Mouse (Mus musculus) MEL-GATA-1-ER (cell line): ENCODE data around the gene Spef1.

ENCODE experiments used
- DNase-seq: peaks from one replicate; pipeline ENCODE4 v3.0.0-alpha.2; 2012; ENCODE audit warnings: low read depth; ENCODE audit errors: extremely low read depth

Gene Spef1

DNA sequence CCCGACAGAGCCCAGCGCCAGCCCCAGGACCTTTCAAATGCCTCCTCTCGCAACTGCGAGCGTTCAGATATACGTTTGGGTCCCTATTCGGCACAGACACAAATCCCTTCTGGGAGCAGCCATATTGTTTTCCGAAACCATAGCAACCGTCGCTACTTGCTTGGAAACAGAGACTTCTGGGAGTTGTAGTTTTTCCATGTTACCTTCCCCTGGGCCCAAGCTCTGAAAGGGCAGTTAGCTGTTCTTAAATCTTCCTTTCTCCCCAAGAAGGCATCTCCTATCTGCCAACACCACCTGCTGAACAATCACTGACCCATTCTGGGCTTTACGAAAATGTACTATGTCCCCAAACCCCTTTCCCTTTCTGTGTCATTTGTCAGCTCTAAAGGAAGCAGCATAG lies 12.4 kb downstream of the Spef1 start:
- peak; percentile 78 for DNase-seq

DNA sequence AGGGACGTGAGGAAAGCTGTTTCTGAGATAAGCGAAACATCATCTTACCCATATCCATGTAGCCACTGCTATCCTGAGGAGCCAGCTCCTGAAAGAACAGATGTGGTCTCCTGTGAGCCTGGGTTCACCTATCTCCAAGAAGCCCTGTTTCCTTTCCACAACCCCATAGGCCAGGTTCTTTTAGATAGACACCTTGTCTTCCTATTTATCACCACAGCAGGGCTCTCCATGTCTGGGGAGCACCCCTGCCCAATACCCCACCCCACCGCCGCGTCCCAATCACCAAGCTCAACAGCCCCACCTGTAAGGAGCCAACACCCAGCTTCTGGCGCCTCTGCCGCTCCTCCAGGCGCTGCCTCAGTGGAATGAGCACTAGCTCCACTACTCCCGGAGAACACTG lies 14.8 kb downstream of the Spef1 start:
- DNase-seq: no peak

DNA sequence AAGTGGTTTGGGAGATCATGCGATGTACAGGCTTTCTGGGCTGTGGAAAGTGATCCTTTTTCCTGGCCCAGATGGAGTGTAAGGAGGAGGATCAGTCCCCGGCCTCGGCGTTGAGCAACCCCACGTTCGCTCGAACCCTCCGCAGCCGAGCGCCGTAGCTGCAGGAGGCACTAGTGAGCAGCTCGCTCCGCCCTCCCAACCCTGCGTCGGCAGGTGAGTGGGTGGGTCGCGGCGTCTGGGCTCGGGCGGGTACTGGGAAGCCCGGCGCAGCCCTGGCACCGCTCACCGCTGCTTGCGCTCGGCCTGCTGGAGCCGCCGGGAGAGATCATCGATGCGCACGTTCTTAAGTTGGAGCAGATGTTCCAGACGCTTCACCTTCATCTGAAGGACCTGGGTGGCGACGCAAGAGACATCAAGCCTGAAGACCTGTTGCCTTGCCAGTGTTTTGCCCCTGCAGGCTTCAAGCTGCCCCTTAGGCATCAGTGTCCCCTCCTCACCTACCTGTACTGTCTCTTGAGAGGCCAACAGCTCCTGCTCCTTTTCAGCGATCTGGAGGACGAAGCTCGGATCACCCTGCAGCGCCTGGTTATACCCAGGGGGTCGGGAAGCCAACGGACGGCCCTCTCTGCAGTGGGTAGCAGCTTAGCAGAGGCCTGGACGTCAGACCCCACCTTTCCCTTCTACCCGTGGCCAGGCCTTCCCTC lies 15.5 kb downstream of the Spef1 start:
- no peak for DNase-seq

DNA sequence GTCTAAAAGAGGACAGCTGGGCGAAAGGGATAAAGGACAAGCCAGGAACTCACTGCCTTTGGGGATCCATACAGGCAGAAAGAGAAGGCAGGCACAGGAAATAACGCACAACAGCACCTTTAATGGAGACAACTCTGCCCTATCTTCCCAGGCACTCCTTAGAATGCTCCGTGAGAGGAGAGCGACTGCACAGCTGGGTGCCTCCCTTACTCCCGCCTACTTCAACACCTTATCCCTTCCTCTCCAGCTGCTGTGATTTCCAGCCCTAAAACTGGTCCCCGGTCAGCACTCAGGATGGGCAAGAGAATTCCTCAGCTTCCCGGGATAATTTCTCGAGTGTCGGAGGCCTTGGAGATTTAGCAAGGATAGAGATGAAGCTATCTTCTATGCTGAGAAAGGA lies 16.1 kb downstream of the Spef1 start:
- no peak for DNase-seq

DNA sequence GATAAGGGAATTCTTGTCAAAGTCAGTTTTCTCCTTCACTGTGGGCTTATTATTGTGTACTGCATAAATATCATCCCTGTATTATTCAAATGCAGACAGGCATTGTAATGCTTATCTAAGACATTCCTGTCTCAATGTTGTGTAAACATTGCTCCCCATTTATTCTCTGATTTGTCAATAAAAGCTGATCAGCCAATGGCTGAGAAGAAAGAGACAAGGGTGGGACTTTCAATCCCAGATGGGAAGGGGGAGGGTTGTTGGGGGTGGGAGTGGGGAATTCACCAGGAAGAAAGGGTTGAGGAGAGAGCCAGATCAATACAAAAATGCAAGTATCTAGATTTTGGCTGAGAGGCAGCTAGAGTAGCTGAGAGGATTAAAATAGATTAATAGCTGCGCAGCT lies 18.2 kb downstream of the Spef1 start:
- DNase-seq: no peak

DNA sequence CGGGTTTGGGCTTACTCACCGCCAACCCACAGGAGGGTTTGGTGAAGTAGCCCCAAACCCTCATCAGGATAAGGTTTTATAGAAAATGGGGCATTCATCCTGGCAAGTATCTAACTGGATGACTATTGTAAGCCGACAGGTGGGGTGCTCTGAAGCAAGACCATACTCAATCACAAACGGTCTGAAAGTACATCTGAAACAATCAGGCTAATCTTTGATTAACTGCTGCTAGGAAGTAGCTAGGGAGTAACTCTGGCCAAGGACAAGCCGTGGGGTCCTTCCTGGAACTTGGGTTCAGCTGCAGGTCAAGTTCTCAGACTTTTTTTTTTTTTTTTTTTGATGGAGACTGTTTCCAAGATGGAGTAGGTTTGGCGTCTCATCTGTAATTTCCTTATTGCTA lies 19.1 kb downstream of the Spef1 start:
- no peak for DNase-seq

DNA sequence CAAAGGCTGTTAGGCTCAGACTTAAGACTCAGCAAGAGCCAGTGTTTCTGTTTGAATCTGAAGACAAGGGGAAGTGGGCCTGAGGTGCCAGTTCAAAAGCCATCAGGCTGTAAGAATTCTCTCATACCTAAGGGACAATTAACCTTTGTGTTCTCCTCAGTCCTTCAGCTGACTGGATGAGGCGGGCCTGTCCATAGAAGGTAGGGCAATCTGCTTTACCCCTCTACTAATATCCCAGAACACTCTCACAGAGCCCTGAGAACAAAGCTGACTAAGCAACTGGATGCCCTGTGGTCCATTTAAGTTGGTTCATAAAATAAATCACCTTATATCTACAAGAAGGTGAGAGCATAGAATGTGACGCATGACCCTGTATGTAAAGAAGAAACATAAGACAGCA lies 20.9 kb downstream of the Spef1 start:
- DNase-seq: no peak

DNA sequence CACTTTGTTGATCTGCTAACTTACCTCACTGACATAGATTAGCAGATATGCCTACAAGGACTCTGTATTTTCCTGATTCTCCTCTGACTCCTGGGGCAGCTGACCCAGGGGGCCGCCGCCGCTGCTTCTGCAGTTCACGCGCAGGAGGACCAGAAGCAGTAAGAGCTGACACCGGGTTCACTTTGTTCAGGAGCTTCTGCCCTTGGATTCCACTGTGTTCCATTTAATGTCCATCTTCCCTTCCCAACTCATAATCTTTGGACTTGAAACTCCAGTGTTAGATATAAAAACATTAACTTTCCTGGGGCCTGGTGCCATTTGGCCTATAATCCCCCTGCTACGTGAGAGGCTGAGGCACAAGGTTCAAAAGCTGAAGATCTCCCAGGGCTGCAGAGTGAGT lies 23.2 kb downstream of the Spef1 start:
- no peak for DNase-seq

DNA sequence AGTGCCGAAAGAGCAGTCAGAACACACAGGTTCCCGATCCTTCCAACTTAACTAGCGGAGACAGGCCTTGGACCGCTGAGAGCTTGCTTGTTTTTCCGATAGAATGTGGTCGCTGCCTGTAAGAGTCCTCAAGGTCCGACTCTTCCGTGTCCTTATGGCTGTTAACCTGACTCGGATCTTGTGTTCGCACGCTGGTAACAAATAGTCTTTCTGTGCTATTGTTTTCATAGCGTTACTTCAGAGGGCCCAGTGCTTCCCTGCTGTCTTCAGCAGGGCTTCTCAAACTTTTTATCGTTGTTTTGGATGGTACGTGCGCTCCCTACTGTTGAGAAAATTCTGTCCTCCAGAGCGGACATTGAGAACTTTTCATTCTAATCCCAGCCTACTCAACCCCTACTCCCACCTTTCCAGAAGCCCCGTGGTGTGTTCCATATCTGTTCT lies 26.4 kb downstream of the Spef1 start:
- peak; percentile 39 for DNase-seq

DNA sequence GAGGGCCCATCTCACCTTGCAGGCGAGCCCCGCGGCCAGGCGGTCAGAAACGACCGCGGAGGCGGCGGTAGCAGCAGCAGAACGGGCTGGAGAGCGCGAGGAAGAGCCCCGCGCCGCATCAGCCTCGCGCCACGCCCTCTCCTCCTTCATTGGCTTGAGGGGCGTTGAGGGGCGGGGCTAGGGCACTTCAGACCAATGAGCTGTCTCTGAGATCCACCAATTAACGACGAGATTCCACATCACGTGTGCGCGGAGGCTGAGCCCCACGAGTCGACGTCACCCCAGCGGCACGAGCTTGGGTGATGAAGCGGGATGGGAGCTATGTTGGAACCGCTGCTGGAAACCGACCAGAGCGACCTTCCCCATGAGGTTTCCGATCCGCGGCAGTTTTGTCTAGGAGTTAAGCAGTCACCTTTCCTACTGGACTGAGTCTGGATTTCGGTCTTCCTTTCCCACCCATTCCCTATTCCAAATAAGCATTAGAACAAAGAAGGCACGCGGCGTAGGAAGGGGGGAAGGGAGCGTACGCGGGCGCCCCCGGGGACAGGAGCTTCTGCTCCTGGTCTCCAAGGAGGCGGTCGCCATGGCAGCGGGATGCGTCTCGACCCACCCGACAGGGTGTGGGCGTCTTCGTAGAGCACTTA lies 27.0 kb downstream of the Spef1 start, which contains the start of gene 1700037H04Rik:
1700037H04Rik (minus strand) TSS at position 144 of the 644 bp plus-strand sequence.
- DNase-seq: peak; percentile 93

DNA sequence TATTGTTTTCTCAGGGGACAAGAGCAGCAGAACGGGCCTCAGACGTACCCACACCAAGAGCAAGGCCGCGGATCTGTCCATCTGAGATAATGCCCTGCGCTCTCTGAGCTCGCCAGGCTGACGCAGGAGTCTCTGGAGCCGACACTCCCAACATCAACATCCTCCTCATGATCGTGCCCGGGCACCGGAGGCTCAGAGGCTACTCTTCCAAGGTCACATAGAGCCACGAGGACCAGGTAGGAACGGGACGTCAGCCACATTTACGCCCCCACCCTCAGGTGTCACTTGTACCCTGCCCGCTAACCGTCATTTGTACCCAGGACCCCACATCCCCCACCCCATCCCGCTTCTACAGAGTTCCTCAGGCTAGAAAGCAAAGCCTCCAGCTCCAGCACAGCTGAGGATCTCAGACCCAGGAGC lies 27.6 kb downstream of the Spef1 start:
- DNase-seq: no peak

DNA sequence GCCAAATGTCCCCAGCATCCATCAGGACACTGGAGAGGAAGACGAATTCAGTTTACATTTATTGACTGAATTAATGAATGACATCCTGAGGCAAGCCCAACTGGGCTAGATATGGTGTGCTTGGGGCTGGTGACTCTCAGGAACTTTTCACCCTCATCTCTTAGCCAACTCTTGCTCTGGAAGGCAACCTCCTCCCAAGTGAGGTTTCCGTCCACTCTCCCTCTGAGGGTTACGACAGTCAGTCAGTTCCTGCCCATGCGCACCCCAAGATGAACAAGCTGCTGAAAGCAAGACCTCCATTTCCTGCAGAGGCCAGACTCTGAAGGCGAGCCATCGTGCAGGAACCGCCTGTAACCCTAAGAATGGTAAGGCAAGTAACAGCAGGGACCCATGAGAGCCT lies 30.1 kb downstream of the Spef1 start:
- no peak for DNase-seq

DNA sequence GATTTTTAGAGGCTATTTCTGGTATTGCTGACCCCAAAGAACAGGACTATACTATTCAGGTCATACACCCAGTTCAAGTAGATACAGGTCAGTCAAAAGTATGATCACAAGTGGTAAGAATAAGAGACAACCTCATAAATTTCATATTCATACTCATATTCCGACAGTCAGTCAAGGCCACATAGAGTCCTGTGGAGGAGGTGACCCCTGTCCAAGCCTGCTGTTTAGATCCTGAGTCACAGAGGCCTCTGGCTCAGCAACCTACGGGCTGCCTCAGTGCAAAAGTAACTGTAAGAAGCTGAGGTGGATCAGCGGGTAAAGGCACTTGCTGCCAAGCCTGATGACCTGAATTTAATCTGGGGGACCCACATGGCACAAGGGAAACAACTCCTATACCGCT lies 33.0 kb downstream of the Spef1 start:
- no peak for DNase-seq

DNA sequence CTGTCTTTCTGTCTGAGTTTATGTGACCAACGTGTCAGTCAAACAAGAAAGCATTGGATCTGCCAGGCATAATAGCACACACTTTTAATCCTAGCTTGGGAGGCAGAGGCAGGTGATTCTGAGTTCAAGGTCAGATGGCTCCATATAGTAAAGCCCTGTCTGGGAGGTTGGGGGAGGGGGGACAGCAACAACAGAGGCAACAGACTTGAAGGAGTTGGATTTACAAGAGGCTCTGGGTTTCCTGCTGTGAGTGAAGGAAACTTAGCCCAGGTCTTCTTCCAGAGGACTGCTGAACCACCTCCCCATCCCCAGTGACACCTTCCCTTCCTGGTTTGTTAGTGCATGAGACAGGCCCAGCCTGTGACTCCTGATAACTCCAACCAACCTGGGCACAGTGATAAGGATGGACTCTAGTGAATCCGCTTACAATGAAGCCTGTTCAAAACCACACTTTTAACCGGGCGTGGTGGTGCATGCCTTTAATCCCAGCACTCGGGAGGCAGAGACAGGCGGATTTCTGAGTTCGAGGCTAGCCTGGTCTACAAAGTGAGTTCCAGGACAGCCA lies 34.8 kb downstream of the Spef1 start:
- no peak for DNase-seq

DNA sequence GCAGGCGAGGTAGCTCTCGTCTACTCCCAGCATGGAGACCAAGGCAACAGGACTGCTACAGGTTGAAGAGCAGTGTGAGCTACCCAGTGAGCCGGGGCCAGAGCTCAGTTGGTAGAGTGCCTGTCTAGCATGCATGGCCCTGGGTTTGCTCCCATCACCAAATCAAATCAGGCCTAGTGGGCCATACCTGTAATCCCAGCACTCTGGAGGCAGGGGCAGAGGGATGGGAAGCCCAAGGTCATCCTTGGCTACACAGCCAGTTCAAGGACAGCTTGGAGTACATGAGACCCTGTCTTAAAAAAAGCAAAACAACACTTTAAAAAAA lies 37.9 kb downstream of the Spef1 start:
- no peak for DNase-seq

DNA sequence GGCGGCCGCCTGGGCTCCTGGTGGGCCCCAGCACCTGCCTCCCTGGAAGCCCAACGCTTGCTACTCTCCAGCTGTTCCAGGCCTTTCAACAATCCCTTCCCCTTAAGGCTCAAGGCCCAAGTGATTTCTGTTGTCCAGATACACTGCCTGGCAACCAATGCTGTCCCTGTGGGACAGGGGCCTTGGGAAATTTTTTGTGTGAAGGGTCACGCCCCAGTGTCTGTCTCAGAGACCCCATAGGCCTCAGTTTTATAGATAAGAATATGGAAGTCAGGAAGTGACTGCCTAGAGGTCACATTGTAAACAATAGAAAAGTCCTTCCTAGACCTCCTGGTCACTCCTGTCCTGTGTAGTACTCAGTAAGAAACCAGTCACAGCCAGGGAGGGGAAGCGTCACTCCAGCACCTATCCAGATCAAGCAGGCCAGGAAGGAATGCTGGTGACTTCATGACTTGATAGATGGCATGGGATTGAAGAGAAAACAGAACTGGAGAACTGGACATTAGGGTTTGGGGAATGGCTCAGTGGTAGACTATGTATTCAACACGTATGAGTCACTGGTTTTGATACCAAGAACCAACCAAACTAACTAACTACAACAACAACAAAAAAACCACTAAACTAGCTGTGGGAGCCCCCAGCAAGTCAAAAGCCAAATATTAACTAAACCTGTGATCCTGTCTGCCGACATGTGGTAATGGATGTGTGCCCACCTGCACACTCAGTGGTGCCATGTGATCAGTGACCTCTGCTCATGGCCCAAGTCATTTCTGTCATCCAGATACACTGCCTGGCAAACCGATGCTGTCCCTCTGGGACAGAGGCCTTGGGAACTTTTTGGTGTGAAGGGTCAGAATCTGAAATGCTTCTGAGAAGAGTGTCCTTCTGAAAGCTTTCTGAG lies 38.5 kb downstream of the Spef1 start:
- no peak for DNase-seq

DNA sequence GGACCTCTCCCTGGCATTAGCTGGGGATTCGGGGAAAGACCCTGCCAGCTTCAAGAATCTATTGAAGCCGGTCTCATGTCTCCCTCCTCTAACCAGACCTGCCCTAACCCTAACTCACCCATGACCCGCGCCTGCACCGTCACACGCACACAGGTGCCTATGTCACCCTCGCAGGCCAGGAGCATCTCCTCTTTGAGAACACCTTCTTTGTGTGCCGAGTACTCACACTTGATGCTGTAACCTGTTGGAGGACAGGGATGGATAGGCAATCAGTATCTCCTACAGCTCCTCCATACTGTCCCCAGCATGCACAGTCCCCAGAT lies 40.1 kb downstream of the Spef1 start:
- DNase-seq: no peak

DNA sequence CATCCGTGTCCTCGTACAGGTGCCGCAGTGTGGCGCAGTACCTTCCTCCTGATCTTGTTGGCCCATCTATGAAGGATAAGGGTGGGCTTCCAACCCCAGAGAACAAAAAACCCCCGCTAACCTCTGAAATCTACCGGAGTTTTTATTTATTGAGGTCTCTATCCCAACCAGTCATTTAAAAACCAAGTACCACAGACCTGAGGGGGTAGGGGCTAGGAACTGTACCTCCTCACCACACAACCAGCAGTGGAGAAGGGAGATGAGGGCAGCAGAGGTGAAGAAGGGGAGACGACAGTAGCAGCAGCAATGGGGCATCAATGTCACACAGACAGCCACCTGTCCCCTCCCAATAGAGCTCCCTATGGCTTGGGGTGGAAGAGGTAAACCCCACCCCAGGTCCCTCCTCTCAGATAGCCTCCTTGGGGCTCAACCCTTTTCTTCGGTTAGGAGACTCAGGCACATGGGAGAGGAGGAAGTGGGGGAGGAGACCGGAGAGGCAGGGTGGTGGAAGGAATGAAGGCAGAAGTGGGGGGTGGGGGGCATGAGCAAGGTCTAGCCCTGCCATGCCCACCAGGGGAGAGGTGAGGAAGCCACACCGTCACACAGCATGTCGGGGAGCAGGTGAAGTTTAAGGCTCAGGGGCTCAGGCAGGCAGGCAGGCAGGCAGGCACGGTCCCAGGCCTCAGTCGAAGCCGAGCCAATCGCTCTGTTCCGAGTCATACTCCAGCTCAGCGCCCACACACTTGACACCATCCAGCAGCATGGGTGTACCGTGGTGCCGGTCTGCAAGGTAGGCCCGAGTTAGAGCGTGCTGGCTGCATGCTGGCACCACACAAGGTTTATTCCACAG lies 40.7 kb downstream of the Spef1 start:
- DNase-seq: no peak

DNA sequence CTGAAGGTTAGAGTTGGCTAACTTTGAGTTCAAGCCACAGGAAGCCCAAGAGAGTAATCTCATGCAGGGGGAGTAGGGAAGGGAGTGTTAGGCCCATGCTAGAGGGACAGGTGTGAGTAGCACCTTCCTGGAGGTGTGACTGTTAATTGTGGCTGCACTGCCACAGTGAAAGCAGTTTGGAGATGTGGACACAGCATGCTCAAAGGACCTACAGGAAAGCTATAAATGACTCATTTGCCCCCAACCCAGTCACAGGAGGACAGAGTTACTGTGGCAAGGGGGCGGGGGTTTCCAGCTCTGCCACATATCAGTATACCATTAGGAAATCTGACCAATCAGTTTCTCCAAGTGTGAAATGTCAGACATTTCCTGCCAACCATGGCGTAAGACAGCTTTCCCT lies 41.5 kb downstream of the Spef1 start:
- DNase-seq: no peak

DNA sequence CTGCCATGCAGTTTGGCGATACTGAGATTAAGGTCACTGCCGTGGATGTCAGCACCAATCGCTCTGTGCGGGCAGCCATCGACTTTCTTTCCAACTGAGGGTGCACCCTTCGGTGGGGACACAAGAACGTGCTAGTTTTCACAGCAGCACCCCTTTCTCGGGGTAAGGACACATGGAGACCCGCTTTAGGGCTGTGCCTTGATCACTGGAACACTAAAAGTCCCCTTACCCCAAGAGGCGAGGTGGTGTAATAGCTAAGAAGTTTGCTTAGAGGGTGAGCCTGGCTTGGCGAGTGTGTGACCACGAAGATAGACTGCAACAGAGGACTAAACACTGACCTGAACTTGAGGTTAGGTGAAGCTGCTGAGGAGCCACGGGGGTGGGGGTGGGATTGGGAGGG lies 42.0 kb downstream of the Spef1 start:
- no peak for DNase-seq
